Mouse (Mus musculus) bone marrow, adult 2 months (tissue): Measurements from ENCODE around the gene Fdxacb1. TPM values are rescaled to one million over a fixed set of nuclear protein-coding genes. Genes with fewer than 3 reads are reported as not detected.
A peak's percentile ranks its signal among the peaks of the same experiment; 100 is the strongest.

Source experiments
- H3K27ac ChIP-seq: fragments of 200-500 bp; 2 replicates; pipeline ENCODE4 v1.5.1; 2012; ENCODE audit warnings: low read depth, mild to moderate bottlenecking, control low read depth, inconsistent platforms, low read length; ENCODE audit not compliant: control insufficient read depth, poor library complexity, insufficient read depth
- H3K4me1 ChIP-seq: fragments of 200-500 bp; 2 replicates; pipeline ENCODE4 v1.6.1; 2011; ENCODE audit warnings: low read length; ENCODE audit not compliant: control insufficient read depth, insufficient read depth
- H3K4me3 ChIP-seq: fragments of 200-500 bp; replicated peaks from 2 replicates; pipeline ENCODE3; 2011; ENCODE audit warnings: mild to moderate bottlenecking, low read depth, low read length, control low read depth; ENCODE audit not compliant: control insufficient read depth
- CTCF ChIP-seq: fragments of 200-500 bp; IDR thresholded peaks from 2 replicates; pipeline ENCODE4 v1.5.1; 2011; ENCODE audit warnings: low read length, control low read depth; ENCODE audit not compliant: control insufficient read depth, insufficient read depth
- POLR2A ChIP-seq: fragments of 200-500 bp; IDR thresholded peaks from 2 replicates; pipeline ENCODE4 v1.6.1; 2011; ENCODE audit warnings: low read depth, mild to moderate bottlenecking, control low read depth, low read length, borderline replicate concordance; ENCODE audit not compliant: control insufficient read depth
- WGBS: fragments of 180-500 bp; shearing (Covaris S2); methylation state at CpG from one replicate; pipeline ENCODE4 v1.1.7; 2018; 5-methylcytosine and 5-hydroxymethylcytosine counted together
- polyA plus RNA-seq: library from polyadenylated mRNA; stranded (reverse); fragments of >200 nt; gene quantifications from 2 replicates; pipeline ENCODE4 v1.2.4, GENCODE M21; 2011; ENCODE audit warnings: low replicate concordance; ENCODE audit not compliant: missing spikeins, insufficient read depth, insufficient read length

Gene Fdxacb1
- polyA plus RNA-seq, 1 experiment: 5.5 TPM

DNA sequence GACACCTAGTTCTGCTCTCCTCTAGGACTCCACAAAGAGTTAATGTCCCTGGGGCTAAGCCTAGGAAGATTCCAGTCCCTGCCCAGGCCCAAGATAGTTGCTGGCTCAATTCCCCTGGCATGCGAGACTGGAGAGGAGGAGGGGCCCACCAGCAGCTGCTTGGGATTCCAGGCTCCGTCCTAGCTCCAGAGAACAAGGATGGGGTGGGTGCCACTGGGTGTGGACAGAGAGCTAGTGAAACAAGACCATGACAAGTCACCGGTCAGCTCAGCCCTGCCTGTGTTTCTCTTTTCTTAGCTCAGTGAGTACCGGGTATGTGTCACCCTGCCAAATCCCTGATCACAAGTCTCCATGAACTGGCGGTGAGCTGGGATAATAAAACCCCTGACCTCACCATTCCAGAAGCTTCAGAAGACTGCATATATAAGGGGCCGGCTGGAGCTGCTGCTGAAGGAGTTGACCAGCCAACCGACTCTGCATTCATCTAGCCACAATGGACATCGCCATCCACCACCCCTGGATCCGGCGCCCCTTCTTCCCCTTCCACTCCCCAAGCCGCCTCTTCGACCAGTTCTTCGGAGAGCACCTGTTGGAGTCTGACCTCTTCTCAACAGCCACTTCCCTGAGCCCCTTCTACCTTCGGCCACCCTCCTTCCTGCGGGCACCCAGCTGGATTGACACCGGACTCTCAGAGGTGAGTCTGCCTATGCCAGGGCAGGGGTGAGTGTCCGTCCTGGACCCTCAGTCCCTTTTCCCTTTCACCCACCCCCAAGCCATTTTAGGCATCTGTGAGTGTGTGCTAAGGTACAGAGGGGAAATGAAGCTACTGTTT lies 15.0 kb upstream of the Fdxacb1 start:
- 78% methylated on average over 17 of the region's 17 CpGs for whole genome bisulfite sequencing
- Histone ChIP-seq H3K4me3 (no peak overlapping the region), H3K27ac (no peak overlapping the region), H3K4me1 (no peaks in the 10 kb centered on the region)
- TF ChIP-seq CTCF (no peak), POLR2A (no peak)

DNA sequence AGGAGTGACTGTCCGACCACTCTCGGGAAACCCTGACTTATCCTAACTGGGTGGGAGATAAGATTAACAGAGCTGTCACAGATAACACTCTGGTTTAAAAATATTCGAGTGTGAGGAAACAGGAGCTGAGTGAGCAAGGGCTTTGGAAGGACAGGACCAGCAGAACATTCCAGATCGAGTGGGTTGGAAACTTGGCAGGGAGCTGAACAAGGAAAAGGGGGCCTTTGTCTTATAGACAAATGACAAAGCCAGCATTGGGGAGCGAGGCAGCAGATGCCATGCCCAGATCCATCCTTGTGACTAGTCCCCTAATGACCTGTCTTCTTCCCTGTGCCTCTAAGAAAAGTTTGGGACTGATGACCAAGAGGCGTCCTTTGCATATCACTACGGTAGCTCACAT lies 14.1 kb upstream of the Fdxacb1 start:
- no peaks in the 10 kb centered on the region for H3K4me1 ChIP-seq
- WGBS: 61% methylated on average over 7 of the region's 7 CpGs
- no peak overlapping the region for H3K4me3 ChIP-seq
- TF ChIP-seq CTCF: no peak
- TF ChIP-seq POLR2A: no peak
- H3K27ac ChIP-seq: no peak overlapping the region

DNA sequence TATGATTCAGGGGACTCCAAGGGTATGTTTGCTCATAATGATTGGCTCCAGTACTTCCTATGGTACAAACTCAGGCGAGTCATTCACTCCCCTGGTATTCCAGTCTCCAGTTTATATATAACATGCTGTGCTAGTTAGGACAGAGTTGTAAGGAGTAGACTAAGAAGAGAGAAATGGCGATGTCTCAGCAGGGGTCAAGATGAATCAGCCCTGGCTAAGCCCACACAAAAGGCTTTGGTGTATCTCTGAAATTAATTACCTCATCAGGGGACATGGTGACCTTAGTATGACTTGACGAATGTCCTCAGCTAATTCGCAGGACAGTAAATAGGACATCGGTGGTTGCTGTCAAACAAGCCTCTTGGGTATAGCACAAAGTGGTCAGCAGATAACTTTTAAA lies 11.3 kb upstream of the Fdxacb1 start:
- H3K27ac ChIP-seq: no peak overlapping the region
- no peak overlapping the region for H3K4me3 ChIP-seq
- 71% methylated on average over 5 of the region's 5 CpGs for WGBS
- no peaks in the 10 kb centered on the region; the same call in 1 of the 2 replicates for H3K4me1 ChIP-seq
- TF ChIP-seq POLR2A: no peak
- no peak for TF ChIP-seq CTCF

DNA sequence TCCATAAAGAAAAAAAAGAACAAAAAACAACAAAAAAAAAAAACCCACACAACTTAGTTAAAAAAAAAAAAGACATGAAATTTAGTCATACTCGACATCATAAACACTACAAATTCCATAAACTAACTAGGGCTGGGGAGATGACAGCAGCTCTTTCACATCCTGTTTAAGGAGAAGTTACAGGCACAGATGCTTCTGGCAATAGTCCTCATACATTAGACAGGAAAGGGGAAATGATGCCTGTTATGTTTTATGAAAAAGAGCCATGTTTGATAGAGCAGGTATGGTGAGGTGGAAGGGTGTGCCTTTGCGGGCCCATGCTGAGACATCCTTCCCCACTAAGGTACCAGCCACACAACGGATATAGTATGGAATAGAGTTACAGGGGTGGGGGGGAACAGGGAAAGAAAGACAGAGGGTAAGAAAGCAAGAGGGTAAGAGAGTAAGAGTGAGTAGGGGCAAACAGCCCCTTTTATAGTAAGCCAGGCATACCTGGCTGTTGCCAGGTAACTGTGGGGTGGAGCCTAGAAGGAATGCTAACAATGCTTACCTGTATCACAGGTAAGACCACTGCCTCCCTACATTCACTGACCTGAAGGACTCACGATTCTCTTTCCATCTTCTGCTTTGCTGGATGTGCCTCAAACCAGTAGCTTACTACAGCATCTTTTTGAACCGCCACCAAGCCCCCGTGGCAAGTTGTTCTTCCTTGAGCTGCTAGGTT lies 6.4 kb upstream of the Fdxacb1 start:
- Histone ChIP-seq H3K4me1 (no peaks in the 10 kb centered on the region; the same call in 1 of the 2 replicates), H3K27ac (no peak overlapping the region), H3K4me3 (no peak overlapping the region)
- WGBS: 70% methylated on average over 6 of the region's 6 CpGs
- TF ChIP-seq POLR2A: no peak
- no peak for TF ChIP-seq CTCF

DNA sequence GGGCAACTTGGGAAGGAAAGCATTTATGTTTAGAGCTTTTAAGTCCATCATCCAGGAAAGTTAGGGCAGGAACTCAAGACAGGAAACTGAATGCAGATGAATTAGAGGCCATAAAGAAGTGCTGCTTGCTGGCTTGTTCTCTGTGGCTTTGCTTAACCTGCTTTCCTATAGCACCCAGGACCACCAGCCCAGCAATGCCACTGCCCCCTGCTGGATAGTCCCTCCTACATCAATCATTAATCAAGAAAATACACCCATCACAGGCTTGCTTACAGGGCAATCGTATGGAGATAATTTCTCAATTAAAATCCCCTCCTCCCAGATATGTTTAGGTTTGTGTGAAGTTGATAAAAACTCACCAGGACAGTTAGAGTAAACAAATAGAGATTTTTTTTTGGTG lies 4.7 kb upstream of the Fdxacb1 start:
- 71% methylated on average over 1 of the region's 1 CpGs for WGBS
- Histone ChIP-seq H3K4me1 (peaks cover 2% of the 10 kb centered on the region; the same call in 1 of the 2 replicates), H3K4me3 (no peak overlapping the region), H3K27ac (no peak overlapping the region)
- TF ChIP-seq POLR2A (no peak), CTCF (peak; percentile 40; the same call in 1 of the 2 replicates)

DNA sequence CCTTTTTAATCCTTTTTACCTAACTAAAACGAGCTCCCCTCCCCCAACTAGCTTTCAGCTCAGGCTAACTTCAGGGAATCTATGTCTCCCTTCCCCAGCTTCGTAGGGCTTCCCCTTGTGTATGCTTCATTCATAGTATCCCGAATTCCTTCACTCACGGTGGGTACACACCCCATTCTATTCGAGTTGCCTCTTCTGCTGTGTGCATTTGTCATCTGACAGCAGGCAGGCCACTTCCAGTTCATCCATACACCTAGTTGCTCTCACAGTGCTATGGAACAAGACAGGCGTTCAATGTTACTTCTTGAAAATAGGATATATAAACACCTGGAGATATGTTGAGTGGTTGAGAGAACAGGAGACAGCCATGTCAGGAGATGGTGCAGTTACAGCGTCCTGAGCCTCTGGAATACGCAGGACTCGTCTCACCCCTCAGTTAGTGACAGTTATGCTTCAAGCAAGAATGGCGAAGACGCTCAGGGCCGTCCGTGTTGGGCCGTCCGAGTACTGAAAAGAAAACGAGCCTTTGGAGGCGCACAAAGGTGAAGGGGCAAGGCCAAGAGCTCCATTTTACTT lies 417 bp upstream of the Fdxacb1 start:
- 2% methylated on average over 17 of the region's 17 CpGs for WGBS
- no peak for TF ChIP-seq CTCF
- TF ChIP-seq POLR2A: no peak
- peak overlapping the region; percentile 93 for H3K27ac ChIP-seq
- H3K4me3 ChIP-seq: peak overlapping the region; percentile 94
- peaks cover 2% of the 10 kb centered on the region; the same call in 1 of the 2 replicates for H3K4me1 ChIP-seq

DNA sequence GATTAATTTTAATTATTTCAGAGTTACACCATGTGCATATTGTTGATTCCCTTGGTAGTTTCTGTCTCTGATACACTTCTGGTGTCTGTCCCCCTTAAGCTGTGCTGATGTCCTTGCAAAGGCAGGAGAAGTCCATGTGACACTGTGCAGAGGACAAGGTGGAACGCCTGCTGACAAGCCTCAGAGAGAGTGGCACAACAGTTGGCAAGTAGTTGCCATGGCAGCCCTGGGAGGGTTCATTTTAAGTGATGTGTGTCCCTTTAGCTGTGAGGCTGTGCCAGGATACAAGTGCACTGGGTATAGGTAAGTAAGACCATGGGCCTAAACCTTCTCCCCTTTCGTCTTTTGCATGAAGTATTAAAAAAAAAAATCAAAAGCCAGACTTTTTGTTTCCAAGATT lies 2.0 kb downstream of the Fdxacb1 start:
- H3K27ac ChIP-seq: no peak overlapping the region
- peaks cover 2% of the 10 kb centered on the region; the same call in 1 of the 2 replicates for H3K4me1 ChIP-seq
- TF ChIP-seq POLR2A (no peak), CTCF (no peak)
- WGBS: 78% methylated on average over 2 of the region's 2 CpGs
- no peak overlapping the region for H3K4me3 ChIP-seq

DNA sequence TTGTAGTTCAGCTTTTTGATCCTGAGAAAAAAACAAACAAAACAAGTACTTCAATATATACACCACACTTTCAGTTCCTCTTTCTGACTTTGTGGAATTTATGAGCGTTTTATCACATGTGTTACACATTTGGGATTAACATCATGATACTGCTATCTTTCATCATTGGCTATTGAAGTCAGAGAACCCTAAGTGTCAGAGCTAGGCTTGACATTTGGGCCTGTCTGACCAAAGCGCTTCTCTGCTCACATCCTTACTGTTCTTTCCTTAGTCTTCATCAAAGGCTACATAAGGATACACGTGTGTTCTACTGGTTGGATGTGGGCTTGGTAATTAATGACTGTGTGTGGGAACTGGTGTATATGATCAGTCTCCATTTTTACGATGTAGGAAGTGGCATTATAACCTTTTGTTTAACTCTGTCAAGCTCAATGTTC lies 6.0 kb downstream of the Fdxacb1 start:
- no peak overlapping the region for H3K27ac ChIP-seq
- H3K4me1 ChIP-seq: no peaks in the 10 kb centered on the region; the same call in 1 of the 2 replicates
- H3K4me3 ChIP-seq: no peak overlapping the region
- TF ChIP-seq POLR2A (no peak), CTCF (no peak)
- 10% methylated on average over 4 of the region's 4 CpGs for WGBS
